Mouse (Mus musculus): ENCODE data around the gene Cox6a2. TPM values are rescaled to one million over a fixed set of nuclear protein-coding genes. Genes with fewer than 3 reads are reported as not detected.
A peak's percentile ranks its signal among the peaks of the same experiment; 100 is the strongest.
"Not testable (repeated sequence)": the region's sequence is repeated elsewhere in the genome, so short reads cannot be mapped to it uniquely, and the experiment has no call there.

Cox6a2 gene
- polyA plus RNA-seq, 1 experiment from 2014 or later = 6.8 TPM

- Histone ChIP-seq H3K27me3 (no peaks in the 10 kb centered on the region), H3K27ac (replicated peaks) (0 out of 2 replicates have a peak overlapping the region, but pooled peaks have one; percentile 14), H3K9me3 (replicated peaks) (no peaks in the 10 kb centered on the region), H3K4me2 (no peak overlapping the region), H3K4me3 (replicated peaks) (no peak overlapping the region), H3K4me1 (replicated peaks) (no peaks in the 10 kb centered on the region), H3K9ac (no peak overlapping the region), H3K36me3 (replicated peaks) (no peaks in the 10 kb centered on the region)
- WGBS (ENCODE audit: insufficient replicate concordance) = 18% methylated on average over 7 of the region's 7 CpGs
- no peak for ATAC-seq (ENCODE audit: insufficient read depth)
These were observed 26.1 kb downstream of the Cox6a2 start for GRCm38 (mm10) chr7:128180126-128180525.

GRCm38 (mm10) chr7:128178385-128178784 lies 27.8 kb downstream of the Cox6a2 start:
- Histone ChIP-seq H3K36me3 (replicated peaks) (no peaks in the 10 kb centered on the region), H3K9me3 (replicated peaks) (no peaks in the 10 kb centered on the region), H3K9ac (no peak overlapping the region), H3K4me1 (replicated peaks) (no peaks in the 10 kb centered on the region), H3K27me3 (no peaks in the 10 kb centered on the region), H3K4me3 (replicated peaks) (no peak overlapping the region), H3K27ac (replicated peaks) (no peak overlapping the region), H3K4me2 (no peak overlapping the region)
- no peak for ATAC-seq (ENCODE audit: insufficient read depth)
- WGBS (ENCODE audit: insufficient replicate concordance) = 25% methylated on average over 2 of the region's 2 CpGs

GRCm38 (mm10) chr7:128169996-128170395 lies 36.2 kb downstream of the Cox6a2 start:
- no peaks in the 10 kb centered on the region for H3K27me3 ChIP-seq
- ATAC-seq (ENCODE audit: insufficient read depth) = no peak
- no peaks in the 10 kb centered on the region for H3K4me1 ChIP-seq (replicated peaks)
- H3K27ac ChIP-seq (replicated peaks) = no peak overlapping the region
- H3K9ac ChIP-seq = no peak overlapping the region
- no peaks in the 10 kb centered on the region for H3K36me3 ChIP-seq (replicated peaks)
- H3K4me3 ChIP-seq (replicated peaks) = no peak overlapping the region
- no peaks in the 10 kb centered on the region for H3K9me3 ChIP-seq (replicated peaks)
- H3K4me2 ChIP-seq = no peak overlapping the region
- WGBS (ENCODE audit: insufficient replicate concordance) = 55% methylated on average over 3 of the region's 3 CpGs

- Histone ChIP-seq H3K9me3 (replicated peaks) (no peaks in the 10 kb centered on the region), H3K27me3 (no peaks in the 10 kb centered on the region), H3K27ac (replicated peaks) (no peak overlapping the region), H3K4me1 (replicated peaks) (no peaks in the 10 kb centered on the region), H3K4me3 (replicated peaks) (no peak overlapping the region), H3K9ac (no peak overlapping the region), H3K4me2 (no peak overlapping the region), H3K36me3 (replicated peaks) (no peaks in the 10 kb centered on the region)
- ATAC-seq (ENCODE audit: insufficient read depth) = no peak
- WGBS (ENCODE audit: insufficient replicate concordance) = 70% methylated on average over 7 of the region's 7 CpGs
These were observed 39.8 kb downstream of the Cox6a2 start for GRCm38 (mm10) chr7:128166391-128166790.

- ATAC-seq (ENCODE audit: insufficient read depth) = no peak
- WGBS (ENCODE audit: insufficient replicate concordance) = 82% methylated on average over 4 of the region's 4 CpGs
These were observed 42.2 kb downstream of the Cox6a2 start for GRCm38 (mm10) chr7:128164001-128164400.

GRCm38 (mm10) chr7:128158688-128159354 lies 47.4 kb downstream of the Cox6a2 start:
- H3K4me3 ChIP-seq (replicated peaks); H3K9me3 ChIP-seq (replicated peaks); H3K27me3 ChIP-seq; H3K27ac ChIP-seq (replicated peaks); H3K4me1 ChIP-seq (replicated peaks); H3K36me3 ChIP-seq (replicated peaks); H3K4me2 ChIP-seq; ATAC-seq (ENCODE audit: insufficient read depth); H3K9ac ChIP-seq: not testable (repeated sequence)
- 15% methylated on average over 8 of the region's 8 CpGs for WGBS (ENCODE audit: insufficient replicate concordance)

More at GRCm38 (mm10) chr7:128164001-128164400, 42.2 kb downstream of the Cox6a2 start:
- Histone ChIP-seq H3K4me2 (no peak overlapping the region), H3K27ac (replicated peaks) (no peak overlapping the region), H3K4me1 (replicated peaks) (no peaks in the 10 kb centered on the region), H3K36me3 (replicated peaks) (no peaks in the 10 kb centered on the region), H3K4me3 (replicated peaks) (no peak overlapping the region), H3K9me3 (replicated peaks) (no peaks in the 10 kb centered on the region), H3K27me3 (no peaks in the 10 kb centered on the region), H3K9ac (no peak overlapping the region)

Other genes starting within 250 kb of the Cox6a2 start
- 120 and 123 TPM in 2 replicates for gene Fus, start 238.9 kb downstream of the Cox6a2 start, polyA plus RNA-seq (2015; fragmentation: Nextera tagmentation; extraction: Ambion mirVana)
- gene Pycard, start 212.5 kb downstream of the Cox6a2 start, polyA plus RNA-seq (2015; fragmentation: Nextera tagmentation; extraction: Ambion mirVana) = 24.9 and 29.1 TPM in 2 replicates
- 0.25 and 0.38 TPM in 2 replicates for gene Trim72, start 202.4 kb downstream of the Cox6a2 start, polyA plus RNA-seq (2015; fragmentation: Nextera tagmentation; extraction: Ambion mirVana)
- gene Itgam, start 143.7 kb downstream of the Cox6a2 start, polyA plus RNA-seq (2015; fragmentation: Nextera tagmentation; extraction: Ambion mirVana) = 6.0 TPM in 2 replicates
- 0.20 TPM in 1 of 2 replicates, not detected in the other for gene Gm49368, start 143.7 kb downstream of the Cox6a2 start, polyA plus RNA-seq (2015; fragmentation: Nextera tagmentation; extraction: Ambion mirVana)
- gene Itgax, start 76.8 kb downstream of the Cox6a2 start, polyA plus RNA-seq (2015; fragmentation: Nextera tagmentation; extraction: Ambion mirVana) = 0.13 and 0.21 TPM in 2 replicates
- 0.02 and 0.10 TPM in 2 replicates for gene Itgad, start 52.0 kb downstream of the Cox6a2 start, polyA plus RNA-seq (2015; fragmentation: Nextera tagmentation; extraction: Ambion mirVana)
- 6.9 and 9.0 TPM in 2 replicates for gene Armc5, start 31.0 kb upstream of the Cox6a2 start, polyA plus RNA-seq (2015; fragmentation: Nextera tagmentation; extraction: Ambion mirVana)
- 1.9 and 2.4 TPM in 2 replicates for gene 9130023H24Rik, start 31.6 kb upstream of the Cox6a2 start, polyA plus RNA-seq (2015; fragmentation: Nextera tagmentation; extraction: Ambion mirVana)
- gene Tgfb1i1, start 40.4 kb upstream of the Cox6a2 start, polyA plus RNA-seq (2015; fragmentation: Nextera tagmentation; extraction: Ambion mirVana) = 10.9 and 11.7 TPM in 2 replicates
- 1.4 and 2.1 TPM in 2 replicates for gene Slc5a2, start 59.3 kb upstream of the Cox6a2 start, polyA plus RNA-seq (2015; fragmentation: Nextera tagmentation; extraction: Ambion mirVana)
- 20.3 and 22.0 TPM in 2 replicates for gene BC017158, start 91.8 kb upstream of the Cox6a2 start, polyA plus RNA-seq (2015; fragmentation: Nextera tagmentation; extraction: Ambion mirVana)
- 29.0 and 34.5 TPM in 2 replicates for gene Rgs10, start 212.4 kb upstream of the Cox6a2 start, polyA plus RNA-seq (2015; fragmentation: Nextera tagmentation; extraction: Ambion mirVana)